Mouse (Mus musculus): ENCODE results near the gene Tpst2. TPM values are rescaled to one million over a fixed set of nuclear protein-coding genes. Genes with fewer than 3 reads are reported as not detected.
"Not testable (repeated sequence)": the region's sequence is repeated elsewhere in the genome, so short reads cannot be mapped to it uniquely, and the experiment has no call there.

The Tpst2 gene
- polyA plus RNA-seq, 1 experiment from 2014 or later = 43.1 TPM

- H3K9ac ChIP-seq; H3K4me3 ChIP-seq (replicated peaks); H3K27me3 ChIP-seq (replicated peaks); H3K36me3 ChIP-seq; H3K27ac ChIP-seq; H3K9me3 ChIP-seq; H3K4me2 ChIP-seq (replicated peaks); H3K4me1 ChIP-seq (replicated peaks): not testable (repeated sequence)
- 60% methylated on average over 2 of the region's 2 CpGs for WGBS
- ATAC-seq = peak; percentile 71
Observed at GRCm38 (mm10) chr5:112319343-112319742, 42.9 kb downstream of the Tpst2 start.

DNA sequence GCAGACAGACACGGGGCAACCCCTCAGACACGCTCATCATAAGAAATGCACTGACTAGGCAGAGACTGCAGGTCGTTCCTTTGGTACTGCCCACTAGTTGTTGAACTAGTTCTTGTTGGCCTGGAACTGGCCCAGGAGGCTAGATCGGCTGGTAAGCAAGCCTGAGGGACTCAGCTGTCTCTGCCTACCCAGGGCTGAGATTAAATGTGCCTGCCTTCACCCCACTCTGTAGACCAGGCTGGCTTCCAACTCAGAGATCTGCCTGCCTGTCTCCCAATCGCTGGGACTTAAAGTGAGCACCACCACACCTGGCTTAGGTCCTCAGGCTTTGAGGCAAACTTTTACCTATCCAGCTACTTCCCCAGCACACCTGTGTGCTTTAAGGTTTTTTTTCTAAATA, 43.9 kb downstream of the Tpst2 start:
- no peak for ATAC-seq
- no peaks in the 10 kb centered on the region for H3K9me3 ChIP-seq
- H3K27ac ChIP-seq = no peak overlapping the region
- H3K9ac ChIP-seq = no peak overlapping the region
- no peak overlapping the region for H3K4me3 ChIP-seq (replicated peaks)
- no peak overlapping the region for H3K4me2 ChIP-seq (replicated peaks)
- WGBS = 81% methylated on average over 5 of the region's 5 CpGs
- H3K36me3 ChIP-seq = 0 out of 2 replicates have a peak, but pooled peaks cover 3% of the 10 kb centered on the region
- no peaks in the 10 kb centered on the region for H3K27me3 ChIP-seq (replicated peaks)
- 0 out of 2 replicates have a peak, but pooled peaks cover 3% of the 10 kb centered on the region for H3K4me1 ChIP-seq (replicated peaks)

DNA sequence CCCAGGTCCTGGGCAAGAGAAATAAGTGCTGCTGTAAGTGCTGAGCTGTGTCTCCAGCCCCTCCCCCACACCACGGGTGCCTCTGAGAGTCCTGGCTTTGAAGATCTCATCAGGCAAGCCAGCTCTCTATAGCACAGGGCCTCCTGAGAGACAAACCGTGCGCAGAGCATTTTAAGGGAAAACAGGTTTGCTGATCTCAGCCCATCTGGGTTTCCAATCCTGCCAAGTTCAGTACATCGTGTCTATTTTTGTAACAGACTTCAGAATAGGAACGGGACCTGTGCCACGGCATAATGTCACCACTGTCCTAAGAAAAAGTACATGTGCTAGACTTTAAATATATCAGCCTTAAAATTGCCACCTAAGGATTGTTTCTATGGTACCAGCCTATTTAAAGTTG, 44.4 kb downstream of the Tpst2 start:
- 73% methylated on average over 6 of the region's 6 CpGs for WGBS
- Histone ChIP-seq H3K36me3 (no peaks in the 10 kb centered on the region), H3K4me3 (replicated peaks) (no peak overlapping the region), H3K27me3 (replicated peaks) (no peaks in the 10 kb centered on the region), H3K4me1 (replicated peaks) (0 out of 2 replicates have a peak, but pooled peaks cover 5% of the 10 kb centered on the region), H3K9ac (no peak overlapping the region), H3K4me2 (replicated peaks) (no peak overlapping the region), H3K9me3 (no peaks in the 10 kb centered on the region), H3K27ac (no peak overlapping the region)
- no peak for ATAC-seq

DNA sequence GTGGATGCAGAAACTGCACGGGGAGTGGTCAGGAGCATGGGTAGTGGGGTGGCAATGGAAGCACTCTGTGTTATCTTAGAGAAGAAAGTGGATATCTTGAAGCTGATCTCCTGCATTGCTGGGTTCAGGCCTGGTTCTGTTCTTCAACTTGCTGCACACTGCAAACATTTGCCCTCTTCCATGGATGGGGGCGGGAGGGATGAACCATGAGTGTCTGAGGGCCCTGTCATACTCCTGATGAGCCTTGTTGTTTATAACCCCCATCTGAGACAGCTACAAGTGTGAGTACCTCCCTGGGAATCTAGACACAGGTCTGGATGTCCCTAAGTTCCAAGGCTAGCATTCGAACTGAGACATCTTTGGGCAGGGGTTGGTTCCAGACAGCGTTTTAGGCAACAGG, 44.9 kb downstream of the Tpst2 start:
- Histone ChIP-seq H3K4me3 (replicated peaks) (no peak overlapping the region), H3K4me1 (replicated peaks) (0 out of 2 replicates have a peak, but pooled peaks cover 5% of the 10 kb centered on the region), H3K27ac (no peak overlapping the region), H3K4me2 (replicated peaks) (no peak overlapping the region), H3K9me3 (no peaks in the 10 kb centered on the region), H3K36me3 (no peaks in the 10 kb centered on the region), H3K27me3 (replicated peaks) (no peaks in the 10 kb centered on the region), H3K9ac (no peak overlapping the region)
- WGBS = 75% methylated on average over 4 of the region's 4 CpGs
- ATAC-seq = no peak

- Histone ChIP-seq H3K27ac (no peak overlapping the region), H3K36me3 (0 out of 2 replicates have a peak, but pooled peaks cover 5% of the 10 kb centered on the region), H3K27me3 (replicated peaks) (no peaks in the 10 kb centered on the region), H3K9me3 (no peaks in the 10 kb centered on the region), H3K4me1 (replicated peaks) (peaks cover 10% of the 10 kb centered on the region), H3K4me2 (replicated peaks) (no peak overlapping the region), H3K9ac (no peak overlapping the region), H3K4me3 (replicated peaks) (no peak overlapping the region)
- 87% methylated on average over 6 of the region's 6 CpGs for WGBS
- no peak for ATAC-seq
Observed at GRCm38 (mm10) chr5:112323246-112323645, 46.8 kb downstream of the Tpst2 start.

DNA sequence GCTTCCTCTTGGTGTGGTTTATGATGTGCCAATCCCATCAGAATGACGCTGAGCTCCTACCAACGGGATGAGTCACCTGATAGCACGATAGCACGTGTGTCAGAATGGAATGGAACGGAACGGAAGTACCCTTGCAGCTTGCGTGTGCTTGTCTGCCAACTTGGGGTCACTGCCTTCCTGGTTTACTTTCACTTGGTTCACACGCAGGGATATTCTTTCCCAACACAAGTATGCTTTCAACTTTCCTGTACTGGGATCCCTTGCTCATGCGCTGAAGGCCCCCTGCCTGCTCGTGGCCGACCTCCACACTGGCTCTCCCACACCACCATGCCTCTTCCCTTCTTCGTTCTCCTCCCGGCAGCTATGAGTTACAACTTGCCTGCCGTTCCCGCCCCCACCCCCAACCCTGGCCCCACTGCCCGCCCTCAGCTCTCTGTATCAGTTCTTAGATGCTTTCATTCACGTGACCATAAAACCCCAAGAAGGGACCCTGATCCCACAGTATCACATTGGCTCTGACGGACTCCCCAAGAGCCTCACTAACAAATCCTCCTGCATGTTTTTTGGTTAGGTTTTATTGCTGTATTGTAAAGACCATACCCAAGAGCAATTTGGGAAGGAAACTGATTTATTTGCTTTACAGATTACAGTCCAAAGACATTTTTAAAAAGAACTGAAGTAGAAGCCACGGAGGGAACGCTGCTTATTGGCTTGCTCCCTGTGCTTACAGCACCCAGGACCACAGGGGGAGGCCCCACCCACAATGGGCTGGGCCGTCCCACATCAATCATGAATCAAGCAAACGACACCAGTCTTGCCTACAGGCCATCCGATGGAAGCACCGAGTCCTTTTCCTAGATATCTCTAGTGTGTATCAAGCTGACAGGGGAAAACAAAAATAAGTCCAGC, 48.4 kb downstream of the Tpst2 start:
- Histone ChIP-seq H3K9me3 (no peaks in the 10 kb centered on the region), H3K36me3 (peaks cover 10% of the 10 kb centered on the region), H3K9ac (no peak overlapping the region), H3K4me1 (replicated peaks) (peaks cover 10% of the 10 kb centered on the region), H3K4me3 (replicated peaks) (peak overlapping the region; percentile 92), H3K27me3 (replicated peaks) (no peaks in the 10 kb centered on the region), H3K4me2 (replicated peaks) (peak overlapping the region; percentile 60), H3K27ac (peak overlapping the region; percentile 83)
- 12% methylated on average over 24 of the region's 24 CpGs for WGBS
- ATAC-seq = peak; percentile 81

- H3K4me2 ChIP-seq (replicated peaks) = peak within 1 kb of the TSS; percentile 60
- peaks cover 17% of the 10 kb centered on the region for H3K36me3 ChIP-seq
- H3K4me1 ChIP-seq (replicated peaks) = peaks cover 10% of the 10 kb centered on the region
- H3K27ac ChIP-seq = peak within 1 kb of the TSS; percentile 83
- peak; percentile 79 for ATAC-seq
- peak within 1 kb of the TSS; percentile 92 for H3K4me3 ChIP-seq (replicated peaks)
- H3K9ac ChIP-seq = peak within 1 kb of the TSS; percentile 75
- 7% methylated on average over 48 of the region's 48 CpGs for WGBS
- H3K9me3 ChIP-seq = no peaks in the 10 kb centered on the region
- no peaks in the 10 kb centered on the region for H3K27me3 ChIP-seq (replicated peaks)
Observed at GRCm38 (mm10) chr5:112325546-112326445, 49.3 kb downstream of the Tpst2 start, which contains the start of gene Tfip11. Gene Tfip11 (plus strand): TSS chr5:112326358.

DNA sequence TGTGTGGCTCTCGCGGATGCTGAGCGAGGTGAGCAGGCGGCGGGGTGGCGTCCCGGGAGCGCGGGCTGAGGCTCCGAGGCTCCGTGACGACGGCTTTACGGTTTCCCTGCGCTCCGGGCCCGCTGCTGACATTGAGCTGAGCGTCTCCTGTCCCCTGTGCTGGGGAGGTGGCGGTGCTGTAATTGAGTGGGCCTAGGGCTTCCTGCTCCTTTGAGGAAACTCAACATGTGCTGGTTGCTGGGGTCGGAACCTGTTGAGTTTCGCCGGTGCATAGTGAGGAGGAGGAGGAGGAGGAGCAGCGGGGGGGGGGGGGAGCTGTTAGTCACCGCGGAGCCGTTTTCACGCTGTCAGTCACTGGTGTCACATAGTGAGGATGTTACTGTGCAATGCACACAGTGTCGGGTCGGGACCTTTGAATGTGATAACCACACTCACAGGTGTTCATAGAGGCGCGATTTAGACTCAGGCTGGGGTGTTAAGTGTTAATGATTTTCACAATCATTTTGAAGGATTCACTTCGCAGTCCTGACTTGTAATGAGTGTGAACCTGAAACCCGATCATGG, 50.0 kb downstream of the Tpst2 start:
- ATAC-seq = peak; percentile 39
- peak overlapping the region; percentile 60 for H3K4me2 ChIP-seq (replicated peaks)
- H3K36me3 ChIP-seq = peaks cover 23% of the 10 kb centered on the region
- H3K9ac ChIP-seq = peak overlapping the region; percentile 75
- no peaks in the 10 kb centered on the region for H3K27me3 ChIP-seq (replicated peaks)
- H3K4me3 ChIP-seq (replicated peaks) = peak overlapping the region; percentile 92
- H3K9me3 ChIP-seq = no peaks in the 10 kb centered on the region
- WGBS = 1% methylated on average over 33 of the region's 33 CpGs
- H3K4me1 ChIP-seq (replicated peaks) = peaks cover 10% of the 10 kb centered on the region
- H3K27ac ChIP-seq = no peak overlapping the region

- Histone ChIP-seq H3K4me3 (replicated peaks) (no peak overlapping the region), H3K36me3 (peaks cover 35% of the 10 kb centered on the region), H3K27me3 (replicated peaks) (no peaks in the 10 kb centered on the region), H3K9me3 (no peaks in the 10 kb centered on the region), H3K4me2 (replicated peaks) (no peak overlapping the region), H3K4me1 (replicated peaks) (peaks cover 10% of the 10 kb centered on the region), H3K27ac (no peak overlapping the region), H3K9ac (no peak overlapping the region)
- ATAC-seq = no peak
- WGBS = 91% methylated on average over 15 of the region's 15 CpGs
Observed at GRCm38 (mm10) chr5:112327854-112328253, 51.4 kb downstream of the Tpst2 start.

DNA sequence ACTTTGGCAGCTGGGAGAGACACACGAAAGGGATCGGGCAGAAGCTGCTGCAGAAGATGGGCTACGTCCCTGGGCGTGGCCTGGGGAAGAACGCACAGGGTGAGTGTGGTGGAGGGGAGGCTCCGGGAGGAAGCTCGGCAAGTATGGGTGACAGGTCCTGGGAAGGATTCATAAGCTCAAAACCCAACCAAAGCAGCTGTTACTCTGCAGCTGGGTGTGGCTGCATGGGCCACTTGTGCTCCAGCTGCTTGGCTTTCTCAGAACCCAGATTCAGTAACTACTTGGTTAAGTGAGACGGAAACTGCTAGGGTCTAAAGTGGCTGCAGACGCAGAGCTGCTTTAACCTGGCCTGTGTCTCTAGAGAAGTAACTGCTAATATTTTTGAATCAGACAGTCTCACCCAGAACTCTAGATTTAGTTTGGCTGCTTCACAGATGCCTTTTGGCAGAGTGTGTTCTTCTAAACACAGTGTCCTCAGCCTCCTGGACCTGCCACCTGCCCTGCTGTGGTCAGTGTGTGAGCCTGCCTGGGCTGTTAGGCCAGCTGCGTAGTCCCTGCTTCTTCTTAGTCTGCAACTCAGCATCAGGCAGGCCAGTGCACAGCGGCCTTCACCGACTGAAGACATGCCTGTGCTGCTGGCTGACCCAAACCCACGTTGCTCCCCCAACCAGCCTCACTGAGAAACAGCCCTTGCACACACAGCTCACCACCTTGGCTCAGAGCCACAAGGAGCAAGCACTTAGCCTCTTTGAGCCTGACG, 53.5 kb downstream of the Tpst2 start:
- Histone ChIP-seq H3K4me2 (replicated peaks) (no peak overlapping the region), H3K36me3 (peaks cover 55% of the 10 kb centered on the region), H3K27ac (no peak overlapping the region), H3K4me1 (replicated peaks) (peaks cover 8% of the 10 kb centered on the region), H3K27me3 (replicated peaks) (no peaks in the 10 kb centered on the region), H3K9ac (no peak overlapping the region), H3K4me3 (replicated peaks) (no peak overlapping the region), H3K9me3 (no peaks in the 10 kb centered on the region)
- 91% methylated on average over 14 of the region's 14 CpGs for WGBS
- no peak for ATAC-seq

DNA sequence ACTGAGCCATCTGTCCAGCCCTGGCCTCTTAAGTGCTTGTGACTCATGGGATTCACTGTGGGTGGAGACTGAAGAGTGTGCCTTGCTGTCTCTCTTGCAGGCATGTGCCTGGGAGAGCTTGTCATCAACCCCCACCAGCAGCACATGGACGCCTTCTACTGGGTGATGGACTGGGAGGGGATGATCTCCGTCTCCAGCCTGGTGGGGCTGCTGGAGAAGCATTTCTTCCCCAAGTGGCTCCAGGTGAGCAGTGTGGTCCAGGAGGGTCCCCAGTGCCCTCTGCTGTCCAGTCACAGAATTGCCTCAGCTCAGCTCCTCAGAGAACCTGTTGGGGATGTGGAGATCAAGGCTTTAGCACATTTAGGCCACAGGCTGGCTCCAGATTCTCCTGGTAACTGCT, 59.0 kb downstream of the Tpst2 start:
- Histone ChIP-seq H3K4me1 (replicated peaks) (no peaks in the 10 kb centered on the region), H3K27ac (no peak overlapping the region), H3K27me3 (replicated peaks) (no peaks in the 10 kb centered on the region), H3K4me2 (replicated peaks) (no peak overlapping the region), H3K9ac (no peak overlapping the region), H3K4me3 (replicated peaks) (no peak overlapping the region), H3K9me3 (no peaks in the 10 kb centered on the region), H3K36me3 (peaks cover 83% of the 10 kb centered on the region)
- 0 out of 2 replicates have a peak, but pooled peaks have one; percentile 34 for ATAC-seq
- WGBS = 8% methylated on average over 2 of the region's 2 CpGs

All from intestine, embryonic 15.5 days (tissue).